Mouse (Mus musculus) thymus, adult 2 months (tissue): Measurements from ENCODE around the gene Ndufs3. TPM values are rescaled to one million over a fixed set of nuclear protein-coding genes. Genes with fewer than 3 reads are reported as not detected.
A peak's percentile ranks its signal among the peaks of the same experiment; 100 is the strongest.

Experiments used
- DNase-seq: peaks from one replicate; pipeline ENCODE4 v3.0.0; 2021
- H3K27ac ChIP-seq: fragments of 200-500 bp; 2 replicates; pipeline ENCODE4 v1.5.1; 2012; ENCODE audit warnings: low read length, control low read depth; ENCODE audit not compliant: control insufficient read depth, insufficient read depth
- H3K27me3 ChIP-seq: fragments of 200-500 bp; 2 replicates; pipeline ENCODE4 v1.6.1; 2012; ENCODE audit warnings: mild to moderate bottlenecking, low read length, moderate library complexity, mixed read lengths; ENCODE audit not compliant: control insufficient read depth, insufficient read depth
- H3K36me3 ChIP-seq: fragments of 200-500 bp; 2 replicates; pipeline ENCODE4 v1.6.1; 2012; ENCODE audit warnings: mild to moderate bottlenecking, low read length, moderate library complexity; ENCODE audit not compliant: control insufficient read depth, insufficient read depth
- H3K4me1 ChIP-seq: fragments of 200-500 bp; replicated peaks from 2 replicates; pipeline ENCODE4 v1.6.1; 2012; ENCODE audit warnings: low read length; ENCODE audit not compliant: control insufficient read depth, insufficient read depth
- H3K4me3 ChIP-seq: fragments of 200-500 bp; 2 replicates; pipeline ENCODE4 v1.5.1; 2012; ENCODE audit warnings: mild to moderate bottlenecking, low read length, control low read depth, moderate library complexity; ENCODE audit not compliant: control insufficient read depth, insufficient read depth
- CTCF ChIP-seq: fragments of 200-500 bp; IDR thresholded peaks from 2 replicates; pipeline ENCODE4 v1.5.1; 2012; ENCODE audit warnings: mild to moderate bottlenecking, control low read depth, low read length, moderate library complexity, borderline replicate concordance; ENCODE audit not compliant: control insufficient read depth, poor library complexity, insufficient read depth; ENCODE audit errors: extremely low read depth
- POLR2A ChIP-seq: fragments of 200-500 bp; IDR thresholded peaks from 2 replicates; pipeline ENCODE4 v1.6.1; 2012; ENCODE audit warnings: mild to moderate bottlenecking, low read length, control low read depth, moderate library complexity; ENCODE audit not compliant: control insufficient read depth, poor library complexity, insufficient read depth; ENCODE audit errors: extremely low read depth
- WGBS: fragments of 180-500 bp; shearing (Covaris S2); methylation state at CpG from one replicate; pipeline ENCODE4 v1.1.7; 2018; 5-methylcytosine and 5-hydroxymethylcytosine counted together
- polyA plus RNA-seq: library from polyadenylated mRNA; depleted of rRNA; stranded (reverse); fragments of >200 nt; gene quantifications from 2 replicates; pipeline ENCODE4 v1.2.3, GENCODE M21; 2012; rRNA removed

Gene Ndufs3
- 133 and 163 TPM in 2 replicates for polyA plus RNA-seq

DNA sequence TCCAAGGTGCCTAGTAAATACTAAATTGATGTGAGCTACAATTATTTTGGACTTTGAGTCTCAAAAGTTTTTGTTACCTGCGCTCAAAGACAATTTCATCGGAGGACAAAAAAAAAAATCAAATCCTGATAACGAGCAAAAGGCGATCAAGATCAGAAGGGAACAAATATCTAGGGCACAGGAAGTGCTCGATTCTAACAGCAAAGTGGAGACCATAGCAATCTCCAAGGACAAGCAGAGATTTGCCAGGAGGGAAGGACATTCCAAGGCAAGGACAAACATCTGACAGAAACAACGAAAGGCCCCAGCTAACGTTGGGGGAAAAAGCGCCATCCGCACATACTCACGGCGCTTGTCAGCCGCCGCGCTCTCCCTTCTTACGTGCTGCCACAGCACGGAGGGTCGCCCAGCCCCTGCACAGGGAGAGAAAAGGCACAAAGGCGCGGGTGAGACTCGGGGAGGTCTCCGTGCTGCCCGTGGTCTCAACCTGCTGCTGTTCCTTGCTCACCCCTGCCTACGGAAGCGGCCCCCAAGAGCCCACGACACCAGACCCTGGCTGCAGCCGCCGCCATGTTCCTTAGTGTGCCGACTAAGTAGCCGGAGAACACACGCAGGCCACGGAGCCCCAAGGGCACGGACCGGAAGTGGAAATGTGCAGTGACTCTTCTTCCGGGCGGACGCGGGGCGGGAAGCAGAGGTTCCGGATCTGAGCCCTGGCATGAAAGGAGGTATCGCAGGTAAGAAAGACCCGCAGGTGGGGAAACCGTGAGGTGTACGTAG, at the start of gene Ndufs3, which contains the start of gene Kbtbd4:
TSS of gene Ndufs3 (minus strand) at position 752 of the 780 bp plus-strand sequence.
TSS of gene Kbtbd4 (plus strand) at position 665 of the 780 bp plus-strand sequence.
- WGBS: under 1% methylated on average over 43 of the region's 43 CpGs
- peak within 1 kb of the TSS; percentile 69 for H3K27ac ChIP-seq
- DNase-seq: peak; percentile 88
- peaks cover 8% of the 10 kb centered on the region for H3K4me1 ChIP-seq
- H3K27me3 ChIP-seq: no peaks in the 10 kb centered on the region
- peaks cover 28% of the 10 kb centered on the region for H3K36me3 ChIP-seq
- peak within 1 kb of the TSS; percentile 74 for H3K4me3 ChIP-seq
- TF ChIP-seq CTCF: peak; percentile 25; the same call in 1 of the 2 replicates
- TF ChIP-seq POLR2A: peak; percentile 80

DNA sequence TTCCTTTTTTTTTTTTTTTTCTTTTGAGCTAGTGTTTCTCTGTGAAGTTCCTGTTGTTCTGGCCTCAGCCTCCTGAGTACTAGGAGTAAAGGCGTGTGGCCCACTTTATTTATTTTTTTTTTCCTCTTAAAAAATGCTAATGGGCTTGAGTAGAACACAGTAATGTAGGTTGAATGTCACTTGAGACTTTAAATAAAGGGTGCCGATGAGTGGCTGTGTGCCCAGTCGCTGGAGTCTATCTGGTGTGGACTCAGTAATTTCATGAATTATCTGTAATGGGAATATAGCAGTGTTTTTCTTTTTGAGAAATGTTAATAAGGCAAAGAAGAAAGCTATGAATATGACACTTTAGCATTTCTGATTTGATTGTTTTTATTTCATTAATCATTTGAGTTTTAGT, 48.8 kb upstream of the Ndufs3 start:
- H3K27me3 ChIP-seq: no peaks in the 10 kb centered on the region
- H3K36me3 ChIP-seq: no peaks in the 10 kb centered on the region
- H3K4me1 ChIP-seq: peaks cover 8% of the 10 kb centered on the region
- no peak for TF ChIP-seq CTCF
- no peak for TF ChIP-seq POLR2A
- no peak overlapping the region for H3K4me3 ChIP-seq
- 93% methylated on average over 3 of the region's 3 CpGs for WGBS
- DNase-seq: no peak
- H3K27ac ChIP-seq: no peak overlapping the region

DNA sequence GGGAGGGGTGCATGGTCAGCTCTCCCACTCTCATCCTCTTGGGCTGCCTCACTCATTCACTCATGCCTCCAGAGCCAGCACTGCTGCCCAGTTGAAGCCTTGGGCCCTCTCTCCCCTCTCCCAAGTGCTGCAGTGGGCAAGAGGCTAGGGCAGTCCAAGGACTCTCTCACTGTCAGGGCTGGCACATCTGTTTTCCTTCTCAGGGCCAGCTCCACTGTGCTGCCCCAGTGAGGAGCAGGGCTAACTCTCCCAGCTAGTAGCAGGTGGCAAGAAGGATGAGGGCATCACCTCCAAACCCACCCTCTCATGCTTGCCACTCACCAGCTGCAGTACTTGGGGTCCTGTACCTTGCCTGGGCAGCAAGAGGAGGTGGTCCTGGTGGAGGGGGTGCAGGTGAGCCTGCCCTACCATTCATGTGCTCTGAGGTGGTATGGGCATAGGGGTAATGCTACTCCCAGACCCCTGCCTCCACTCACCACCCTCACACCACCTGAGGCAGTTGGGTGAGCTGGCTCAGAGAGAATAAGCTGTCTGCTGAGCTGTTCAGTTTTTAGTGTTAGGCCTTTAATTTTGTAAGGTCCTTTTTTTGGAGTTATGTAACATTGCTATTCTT, 46.1 kb upstream of the Ndufs3 start:
- DNase-seq: no peak
- TF ChIP-seq CTCF: no peak
- TF ChIP-seq POLR2A: no peak
- Histone ChIP-seq H3K27ac (no peak overlapping the region), H3K36me3 (no peaks in the 10 kb centered on the region), H3K27me3 (no peaks in the 10 kb centered on the region), H3K4me1 (peaks cover 8% of the 10 kb centered on the region), H3K4me3 (no peak overlapping the region)

DNA sequence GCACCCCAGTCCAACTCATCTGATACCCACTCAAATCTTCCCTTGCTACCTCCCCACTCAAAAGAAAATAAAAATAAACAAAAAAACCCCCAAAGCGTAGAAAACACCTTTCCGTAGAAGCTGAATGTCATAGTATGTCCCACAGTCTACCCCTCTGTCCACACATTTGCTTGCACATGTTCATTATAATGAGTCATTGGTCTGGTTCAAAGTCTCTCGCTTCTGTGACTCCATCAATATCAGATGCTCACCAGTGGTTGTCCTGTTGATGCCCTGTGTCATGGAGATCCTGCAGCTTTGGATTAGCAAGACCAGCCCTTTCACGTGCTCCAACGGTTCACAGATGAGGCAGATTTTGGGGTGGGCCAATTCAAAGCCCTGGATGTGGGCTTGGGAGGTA, 45.5 kb upstream of the Ndufs3 start:
- no peak overlapping the region for H3K27ac ChIP-seq

DNA sequence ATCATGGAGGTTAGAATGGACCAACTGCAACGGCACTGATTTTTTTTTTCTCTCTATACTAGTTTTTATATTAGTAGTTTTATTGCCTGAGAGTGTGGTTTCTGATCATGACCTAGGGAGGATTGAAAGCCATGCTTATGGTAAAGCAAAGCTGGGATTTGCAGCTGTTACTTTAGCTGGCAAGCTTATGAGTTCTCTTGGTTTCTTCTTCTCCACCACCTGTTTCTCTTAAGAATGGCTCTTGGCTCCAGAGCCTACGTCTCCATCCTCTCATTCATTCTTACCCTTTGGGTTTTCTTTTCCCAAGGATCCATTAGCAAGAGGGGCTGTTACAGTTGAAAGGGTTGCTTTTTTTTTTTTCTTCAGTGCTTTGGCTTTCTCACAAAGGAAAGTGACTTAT, 37.1 kb upstream of the Ndufs3 start:
- no peak for DNase-seq
- peaks cover 8% of the 10 kb centered on the region; the same call in 1 of the 2 replicates for H3K4me1 ChIP-seq
- TF ChIP-seq POLR2A: no peak
- no peak for TF ChIP-seq CTCF
- WGBS: 67% methylated on average over 2 of the region's 2 CpGs
- H3K27me3 ChIP-seq: no peaks in the 10 kb centered on the region
- H3K4me3 ChIP-seq: no peak overlapping the region
- H3K27ac ChIP-seq: no peak overlapping the region
- H3K36me3 ChIP-seq: no peaks in the 10 kb centered on the region

More for the DNA sequence above, 45.5 kb upstream of the Ndufs3 start:
- Histone ChIP-seq H3K4me3 (no peak overlapping the region), H3K36me3 (no peaks in the 10 kb centered on the region), H3K4me1 (peaks cover 8% of the 10 kb centered on the region), H3K27me3 (no peaks in the 10 kb centered on the region)
- no peak for TF ChIP-seq POLR2A
- no peak for TF ChIP-seq CTCF
- WGBS: 94% methylated on average over 5 of the region's 5 CpGs
- no peak for DNase-seq
